Mouse (Mus musculus): Measurements from ENCODE around the gene Tmem268. TPM values are rescaled to one million over a fixed set of nuclear protein-coding genes. Genes with fewer than 3 reads are reported as not detected.

The Tmem268 gene
- 10 to 100 TPM; 16.6 to 17.6 TPM for polyA plus RNA-seq (2017; shearing (Covaris generic))

DNA sequence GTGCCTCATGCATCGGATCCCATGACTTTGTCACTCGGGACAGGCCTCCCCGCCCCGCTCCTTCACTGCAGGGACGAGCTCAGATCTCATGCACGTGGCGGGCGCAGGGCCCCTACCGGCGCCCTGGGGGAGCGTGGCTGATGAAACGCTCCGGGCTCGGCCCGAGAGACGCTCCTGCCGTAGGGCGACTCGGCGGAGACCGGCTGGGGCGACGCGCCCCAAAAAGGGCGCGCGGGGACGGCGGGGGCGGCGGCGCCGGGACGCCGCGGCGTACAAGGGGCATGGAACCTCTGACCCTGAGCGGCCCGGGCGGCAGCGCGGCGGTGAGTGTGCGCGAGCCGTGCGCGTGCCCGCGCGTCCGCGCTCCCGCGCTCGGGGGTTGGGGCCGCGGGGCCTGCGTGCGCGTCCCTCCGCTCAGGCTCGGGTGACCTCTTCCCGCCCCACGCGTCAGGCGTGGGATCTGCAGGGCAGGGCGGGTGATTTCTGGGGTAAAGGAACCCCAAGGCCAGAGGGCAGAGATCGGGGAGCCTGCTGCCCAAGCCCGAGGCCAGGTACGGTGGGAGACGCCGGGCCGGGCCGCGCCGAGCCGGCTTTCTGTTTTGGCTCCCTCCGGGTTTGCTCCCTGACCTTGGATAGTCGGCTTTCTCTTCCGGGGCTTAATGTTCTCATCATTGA is at the start of gene Tmem268:
Gene Tmem268, plus strand, starts transcription at position 375 of the 675 bp plus-strand sequence.
- ATAC-seq, result peak; percentile 60

DNA sequence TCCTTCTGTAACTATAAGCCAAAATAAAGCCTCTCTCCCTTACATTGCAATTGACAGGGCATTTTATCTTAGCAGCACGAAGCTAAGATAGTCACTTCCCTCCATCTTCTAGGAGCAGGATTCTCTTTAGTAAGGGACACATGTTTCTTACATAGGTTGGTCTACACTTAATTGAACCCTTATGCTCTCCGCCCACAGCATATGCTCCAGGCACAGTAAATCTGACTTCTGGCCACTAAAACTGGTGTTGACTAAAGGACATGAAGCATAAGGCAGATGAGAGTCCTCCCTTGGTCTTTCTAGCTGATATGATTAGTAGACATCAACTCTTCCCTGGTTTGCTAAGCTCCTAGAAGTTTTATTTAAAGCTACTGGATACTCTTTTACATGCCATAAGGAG is 45.7 kb upstream of the Tmem268 start:
- ATAC-seq, result no peak

DNA sequence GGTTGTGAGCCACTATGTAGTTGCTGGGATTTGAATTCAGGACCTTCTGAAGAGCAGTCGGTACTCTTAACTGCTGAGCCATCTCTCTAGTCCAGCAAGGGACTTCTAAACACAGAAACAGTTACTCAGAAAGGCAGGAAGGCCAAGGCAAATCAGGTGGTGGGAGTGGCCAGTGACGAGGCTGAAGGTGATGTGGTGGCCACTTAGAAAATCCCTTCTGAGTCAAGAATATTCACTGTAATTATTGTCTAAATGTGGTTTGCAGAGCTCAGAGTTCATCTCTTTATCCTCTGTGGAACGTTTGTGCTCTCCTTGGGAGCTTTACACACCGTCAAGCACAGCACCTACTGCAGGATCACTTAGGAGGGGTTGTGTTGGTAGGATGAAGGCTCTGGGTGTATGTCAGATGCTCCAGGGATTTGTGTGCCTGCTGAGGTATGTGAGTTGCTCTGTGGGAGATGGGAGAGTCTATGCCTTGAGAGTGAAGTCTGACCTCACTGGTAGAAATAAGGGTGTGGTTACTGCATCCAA is 44.1 kb upstream of the Tmem268 start:
- ATAC-seq, result no peak

DNA sequence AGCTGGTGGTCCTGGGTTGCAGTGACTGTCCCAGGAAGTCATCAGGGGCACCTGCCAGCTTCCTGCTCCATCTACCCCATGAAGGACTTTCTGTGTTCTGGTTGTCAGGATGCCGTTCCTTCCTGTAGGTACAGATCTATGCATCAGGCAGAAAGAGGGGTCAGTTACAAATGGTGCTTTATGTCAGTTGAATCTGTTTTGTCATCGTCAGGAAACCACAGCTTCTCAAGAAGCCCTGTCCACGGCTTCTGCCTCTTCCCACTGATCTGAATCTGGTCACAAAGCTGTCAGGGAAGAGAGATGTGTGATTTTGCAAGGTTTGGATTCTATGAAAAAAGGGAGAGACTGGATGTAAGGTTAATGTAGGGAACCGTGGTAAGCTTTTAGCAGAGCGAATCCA is 43.6 kb upstream of the Tmem268 start:
- no peak for ATAC-seq

DNA sequence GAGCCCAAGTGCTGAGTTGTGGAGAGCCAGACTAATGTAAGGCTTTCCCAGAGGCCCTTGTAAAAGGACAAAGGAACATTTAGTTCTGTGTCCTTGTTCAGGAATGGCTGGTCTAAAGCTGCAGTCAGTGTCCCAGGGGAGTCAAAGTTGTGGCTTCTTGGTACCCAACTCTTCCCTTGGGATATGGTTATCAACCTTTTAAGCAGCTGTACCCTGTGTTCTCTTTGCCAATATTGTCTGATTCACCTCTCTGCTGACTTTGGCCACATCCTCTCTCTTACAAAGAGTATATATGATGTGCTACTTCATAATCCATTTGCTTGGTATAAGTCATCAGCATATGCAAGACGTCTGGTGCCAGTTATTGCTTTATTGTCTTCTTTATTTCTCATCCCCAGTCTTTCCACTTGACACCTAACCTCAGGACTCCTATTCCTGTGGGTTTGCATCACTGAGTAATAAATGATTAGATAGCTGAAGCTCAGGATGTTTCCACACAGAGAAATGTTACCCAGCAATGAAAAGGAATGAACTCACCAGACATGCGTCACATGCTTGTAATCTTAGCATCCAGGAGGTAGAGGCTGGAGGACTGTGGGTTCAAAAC is 36.7 kb upstream of the Tmem268 start:
- no peak for ATAC-seq

DNA sequence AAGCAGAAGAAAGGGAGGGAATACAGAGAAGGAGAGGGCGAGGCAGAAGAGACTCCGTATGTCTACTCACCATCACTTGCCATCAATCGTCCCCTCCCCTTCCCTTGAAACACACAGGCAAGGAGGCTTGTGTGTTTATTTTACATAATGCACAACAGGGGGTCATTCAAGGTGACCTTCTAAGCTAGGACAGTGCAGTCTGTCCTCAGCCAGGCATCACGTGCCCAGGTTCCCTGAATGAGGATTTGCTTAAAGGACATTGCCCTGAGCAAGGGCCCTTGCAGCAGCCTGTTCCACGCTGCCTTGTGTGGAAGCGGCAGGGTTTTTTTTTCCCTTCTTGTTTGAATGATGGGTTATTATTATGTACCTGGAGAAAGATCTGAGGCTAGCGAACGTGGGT is 33.1 kb upstream of the Tmem268 start:
- no peak for ATAC-seq

DNA sequence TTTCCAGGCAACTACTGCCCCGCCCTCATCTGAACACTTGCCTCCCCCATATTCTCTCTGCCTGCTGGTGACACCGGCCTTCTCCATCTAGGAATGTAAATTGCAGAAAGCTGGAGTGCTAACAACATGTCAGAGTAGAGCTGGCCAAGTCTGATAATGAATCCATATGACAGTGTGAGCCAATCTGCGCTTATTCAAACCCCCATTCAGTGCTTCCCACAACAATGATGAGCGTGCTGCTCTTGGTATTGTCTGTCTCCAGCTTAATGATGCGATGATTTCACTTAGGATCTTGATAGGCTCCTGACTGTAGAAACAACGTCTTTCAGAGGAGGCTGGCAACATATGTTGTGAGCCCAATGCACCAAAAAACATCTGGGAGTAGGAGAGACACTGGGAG is 29.6 kb upstream of the Tmem268 start:
- no peak for ATAC-seq

DNA sequence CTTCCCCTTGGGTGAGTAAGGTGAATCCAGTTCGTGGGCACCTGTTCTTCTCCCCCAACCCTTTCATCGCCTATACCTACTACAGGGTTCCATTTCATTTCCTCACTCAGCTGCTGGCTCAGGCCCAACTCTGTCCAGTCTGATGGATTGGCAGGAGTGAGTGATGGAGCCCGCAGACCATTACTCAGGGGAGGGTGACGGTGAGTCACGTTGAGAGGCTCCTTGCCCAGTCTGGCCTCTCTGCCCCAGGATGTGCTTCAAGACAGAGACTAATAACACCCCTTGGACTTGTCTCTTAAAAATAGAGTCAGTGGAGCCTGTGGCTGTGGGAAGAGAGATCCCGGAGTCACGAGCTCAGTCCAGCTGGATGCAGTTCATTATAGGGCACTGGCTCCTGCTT is 28.2 kb upstream of the Tmem268 start:
- no peak for ATAC-seq

DNA sequence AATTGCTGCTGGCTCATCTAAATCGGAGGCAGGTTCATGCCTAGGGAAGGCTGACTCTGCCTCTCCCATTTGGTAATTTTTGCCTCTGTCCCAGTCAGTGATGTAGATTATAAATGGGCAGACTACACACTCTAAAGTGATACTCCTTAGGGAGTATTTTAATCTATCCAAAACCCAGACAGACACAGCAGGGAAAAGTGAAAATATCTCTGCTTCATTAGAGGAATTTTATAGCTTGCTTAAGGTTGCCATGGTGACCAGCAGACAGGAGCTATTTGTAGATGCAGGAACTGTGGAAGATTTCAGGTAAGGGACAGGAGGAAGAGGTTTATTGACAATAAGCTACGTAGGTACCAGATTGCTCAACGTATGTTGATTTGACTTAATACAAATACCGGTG is 21.0 kb upstream of the Tmem268 start:
- no peak for ATAC-seq

DNA sequence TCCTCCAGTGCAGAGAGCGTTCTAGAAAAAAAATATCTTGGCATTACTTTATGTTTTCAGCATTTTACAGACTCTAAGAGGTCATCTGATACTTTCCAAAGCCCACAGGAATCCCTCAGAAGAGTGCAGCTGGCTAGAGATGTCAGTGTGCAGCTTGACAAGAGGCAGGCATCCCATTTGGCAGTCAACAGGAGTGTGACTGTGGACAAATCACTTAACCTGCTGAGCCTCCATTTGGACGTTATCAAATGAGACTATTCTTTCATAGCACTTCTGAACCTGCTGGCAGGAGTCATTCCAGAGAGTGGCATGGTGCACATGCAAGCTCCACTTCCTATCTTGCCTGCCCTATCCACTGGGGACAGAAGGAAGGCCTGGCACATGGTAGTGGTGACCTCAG is 16.4 kb upstream of the Tmem268 start:
- no peak for ATAC-seq

DNA sequence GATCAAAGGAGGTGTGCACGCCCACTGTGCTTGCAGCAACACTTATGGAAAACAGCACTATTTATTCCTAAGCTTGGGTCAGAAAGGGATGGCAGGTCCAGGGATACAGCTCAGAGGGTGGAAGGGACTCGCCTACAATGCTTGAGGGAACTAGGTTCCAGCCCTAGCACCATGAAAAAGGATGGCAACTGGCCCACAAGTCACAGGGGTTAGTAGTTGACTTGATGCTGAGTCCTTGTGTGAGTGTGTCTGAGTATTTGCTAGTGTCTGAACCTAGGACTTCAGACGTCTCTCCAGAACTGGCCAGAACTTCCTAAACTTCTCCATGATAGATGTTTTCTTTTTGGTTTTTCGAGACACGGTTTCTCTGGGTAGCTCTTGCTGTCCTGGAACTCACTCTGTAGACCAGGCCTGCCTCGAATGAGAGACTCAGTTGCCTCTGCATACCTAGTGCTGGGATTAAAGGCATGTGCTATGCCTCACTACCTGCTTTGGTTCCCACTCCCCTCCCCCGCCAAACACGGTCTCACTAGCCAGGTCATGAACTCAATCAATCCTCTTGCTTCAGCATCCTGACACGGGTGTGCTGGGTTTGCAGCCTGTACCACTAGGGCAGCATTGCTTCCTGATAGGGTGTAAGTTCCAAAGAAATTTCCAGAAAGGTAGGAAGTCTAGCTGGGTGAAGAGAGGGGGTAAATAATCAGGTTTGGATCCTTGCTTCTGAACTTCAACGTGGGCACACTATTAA is 14.7 kb upstream of the Tmem268 start:
- peak; percentile 9 for ATAC-seq

DNA sequence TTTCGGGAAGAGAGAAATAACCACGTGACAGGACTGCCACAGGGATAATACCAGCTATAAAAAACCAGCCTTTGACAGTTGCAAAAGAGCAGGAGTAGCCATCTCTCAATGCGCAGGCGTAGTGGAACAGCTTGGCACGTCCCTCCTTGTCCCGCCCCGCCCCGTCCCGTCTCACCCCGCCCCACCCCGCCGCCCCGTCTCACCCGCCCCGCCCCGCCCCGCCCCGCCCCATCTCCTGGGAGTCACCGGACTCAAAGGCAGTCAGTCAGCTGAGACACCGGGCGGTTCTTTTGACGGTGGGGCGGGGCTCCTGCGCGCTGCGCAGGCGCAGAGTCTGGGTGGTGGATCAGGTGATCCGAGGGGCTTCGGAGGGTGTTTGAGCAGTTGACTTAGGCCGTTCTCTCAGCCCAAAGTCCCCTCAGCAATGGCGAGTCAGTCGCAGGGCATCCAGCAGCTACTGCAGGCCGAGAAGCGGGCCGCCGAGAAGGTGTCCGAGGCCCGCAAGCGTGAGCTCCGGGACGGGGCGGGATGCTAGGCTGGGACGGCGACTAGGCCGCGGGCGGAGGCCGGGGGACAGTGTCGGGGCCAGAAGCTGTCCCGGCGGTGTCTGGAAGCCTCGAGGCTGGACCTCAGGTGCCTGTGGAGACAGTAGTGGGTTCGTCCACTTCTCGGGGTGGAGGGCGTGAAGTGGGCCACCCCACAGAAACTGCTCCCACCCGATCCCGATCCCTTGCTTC is 13.9 kb upstream of the Tmem268 start, which contains the start of gene Atp6v1g1:
Gene Atp6v1g1, plus strand, starts transcription at position 279 of the 737 bp plus-strand sequence.
- ATAC-seq, result peak; percentile 89

DNA sequence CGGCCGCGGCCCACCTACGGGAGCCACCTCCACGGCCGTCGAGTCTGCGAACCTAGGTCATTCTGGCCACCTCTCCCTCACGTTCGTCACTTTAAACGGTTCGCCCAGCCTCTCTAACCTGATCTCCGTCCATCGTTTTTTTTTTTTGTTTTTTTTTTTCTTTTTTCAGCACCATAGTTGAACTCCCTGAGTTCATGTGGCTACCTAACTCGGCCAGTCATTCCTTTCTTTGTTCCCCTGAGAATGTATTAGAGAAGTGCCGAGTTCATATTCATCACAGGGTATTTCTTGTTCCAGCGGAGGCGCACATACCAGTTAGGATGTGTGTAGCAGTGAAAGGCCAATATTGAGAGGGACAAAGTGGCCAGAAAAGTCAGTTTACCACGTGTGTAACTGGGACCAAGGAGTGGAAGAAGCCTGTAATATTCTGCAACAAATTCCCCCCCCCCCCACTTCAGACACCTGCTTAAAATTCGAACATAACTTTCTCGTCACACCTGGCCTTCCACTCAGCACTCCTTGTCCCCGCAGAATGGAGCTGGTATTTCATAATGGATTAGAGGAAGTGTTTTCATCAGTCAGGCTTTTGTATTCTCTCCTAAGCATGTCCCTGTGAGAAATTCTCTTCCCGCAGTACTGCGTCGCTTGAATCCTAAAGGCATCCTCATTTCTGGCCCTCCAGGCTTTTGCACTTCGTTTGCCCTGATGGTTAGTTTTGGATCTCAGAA is 13.2 kb upstream of the Tmem268 start:
- ATAC-seq, result no peak

DNA sequence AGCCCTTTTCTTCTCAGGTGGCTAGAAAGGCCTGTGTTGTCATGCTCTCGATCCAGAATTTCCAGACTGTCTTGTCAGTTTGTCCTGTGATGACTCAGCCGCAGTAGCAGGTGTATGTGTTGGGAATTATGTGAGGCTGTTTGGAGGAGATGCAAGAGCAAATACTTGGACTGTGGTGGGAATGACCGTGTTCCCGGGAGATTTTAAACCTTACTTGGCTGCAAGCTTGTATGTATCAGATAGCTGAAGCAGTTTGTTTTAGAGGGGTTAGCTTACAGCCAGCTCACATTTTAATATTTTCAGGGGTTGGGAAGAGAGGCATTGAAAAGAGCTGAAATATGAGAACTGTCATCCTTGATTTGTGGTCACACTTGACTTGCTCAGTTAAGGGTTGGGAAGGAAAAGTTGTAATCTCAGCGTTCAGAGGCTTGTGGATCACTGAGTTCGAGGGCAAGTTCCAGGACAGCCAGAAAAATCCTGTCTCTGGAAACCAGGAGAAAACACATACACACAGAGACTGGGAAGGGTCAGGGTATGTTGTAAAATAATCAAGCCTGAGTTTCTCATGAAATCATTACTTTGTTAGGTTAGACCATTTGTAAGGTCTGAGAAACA is 12.0 kb upstream of the Tmem268 start:
- ATAC-seq, result no peak

DNA sequence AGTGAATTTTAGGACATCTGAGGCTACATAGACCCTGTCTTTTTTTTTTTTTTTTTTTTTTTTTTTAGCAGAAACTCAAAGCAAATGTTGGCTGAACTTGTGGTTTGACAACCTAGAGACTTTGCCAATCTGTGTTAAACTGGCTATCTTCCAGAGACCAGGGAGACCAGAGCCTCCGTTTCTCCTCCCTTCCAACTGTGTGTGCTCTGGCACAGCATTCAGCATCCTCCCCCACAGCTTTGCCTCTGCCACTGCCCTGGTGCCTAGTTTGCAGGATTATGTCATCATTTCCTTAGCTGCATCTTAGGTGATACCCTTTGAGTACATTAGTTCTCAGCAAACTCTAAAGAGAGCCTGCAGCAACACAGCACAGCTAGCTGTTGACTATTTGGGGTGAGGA is 10.8 kb upstream of the Tmem268 start:
- no peak for ATAC-seq

DNA sequence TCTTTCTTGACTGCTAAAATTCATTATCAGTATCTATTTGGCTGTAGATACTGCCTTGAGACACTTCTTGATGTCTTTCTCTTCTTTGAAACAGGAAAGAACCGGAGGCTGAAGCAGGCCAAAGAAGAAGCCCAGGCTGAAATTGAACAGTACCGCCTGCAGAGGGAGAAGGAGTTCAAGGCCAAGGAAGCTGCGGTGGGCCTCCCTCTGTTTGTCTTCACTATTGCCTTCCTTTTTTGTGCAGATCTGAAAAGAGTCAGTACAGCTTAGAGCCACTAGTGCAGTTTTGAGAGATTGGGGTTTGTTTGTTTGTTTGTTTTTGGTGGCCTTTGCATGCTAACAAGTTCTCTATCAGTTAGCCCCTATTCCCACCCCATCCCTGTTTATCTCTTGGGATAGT is 10.1 kb upstream of the Tmem268 start:
- ATAC-seq, result no peak

DNA sequence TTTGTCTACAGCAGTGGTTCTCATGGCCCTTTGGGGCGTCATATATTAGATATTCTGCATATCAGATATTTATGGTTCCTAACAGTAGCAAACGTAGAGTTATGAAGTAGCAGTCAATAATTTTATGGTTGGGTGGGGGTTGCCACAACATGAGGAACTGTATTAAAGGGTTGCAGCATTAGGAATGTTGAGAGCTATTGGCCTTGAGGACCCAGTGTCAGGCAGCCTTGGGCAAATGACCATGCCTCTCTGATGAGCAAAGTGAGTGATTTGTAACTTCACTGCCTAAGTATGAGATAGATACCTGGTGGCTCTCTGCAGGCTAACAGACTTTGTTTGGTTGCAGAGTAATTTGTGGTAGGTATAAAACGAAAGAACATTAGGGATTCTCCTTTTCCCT is 7.7 kb upstream of the Tmem268 start:
- ATAC-seq, result no peak

DNA sequence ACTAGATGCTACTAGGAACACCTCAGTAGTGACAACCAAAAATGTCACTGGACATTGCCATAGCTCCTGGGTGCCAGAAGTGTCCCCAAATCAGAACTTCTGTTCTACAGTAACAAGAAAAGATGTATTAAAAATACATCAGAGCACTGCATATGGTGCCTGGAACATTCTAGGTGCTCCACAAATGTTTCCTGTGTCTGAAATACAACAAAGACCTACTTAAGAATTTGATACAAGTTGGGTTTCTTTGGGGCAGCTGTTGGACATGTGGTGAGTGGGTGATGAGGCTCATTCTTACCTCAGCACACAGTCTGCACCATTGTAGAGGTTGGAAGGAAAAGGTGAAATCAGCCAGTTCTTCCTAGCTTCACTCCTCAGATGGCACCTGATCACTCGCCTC is 5.7 kb upstream of the Tmem268 start:
- ATAC-seq, result no peak

DNA sequence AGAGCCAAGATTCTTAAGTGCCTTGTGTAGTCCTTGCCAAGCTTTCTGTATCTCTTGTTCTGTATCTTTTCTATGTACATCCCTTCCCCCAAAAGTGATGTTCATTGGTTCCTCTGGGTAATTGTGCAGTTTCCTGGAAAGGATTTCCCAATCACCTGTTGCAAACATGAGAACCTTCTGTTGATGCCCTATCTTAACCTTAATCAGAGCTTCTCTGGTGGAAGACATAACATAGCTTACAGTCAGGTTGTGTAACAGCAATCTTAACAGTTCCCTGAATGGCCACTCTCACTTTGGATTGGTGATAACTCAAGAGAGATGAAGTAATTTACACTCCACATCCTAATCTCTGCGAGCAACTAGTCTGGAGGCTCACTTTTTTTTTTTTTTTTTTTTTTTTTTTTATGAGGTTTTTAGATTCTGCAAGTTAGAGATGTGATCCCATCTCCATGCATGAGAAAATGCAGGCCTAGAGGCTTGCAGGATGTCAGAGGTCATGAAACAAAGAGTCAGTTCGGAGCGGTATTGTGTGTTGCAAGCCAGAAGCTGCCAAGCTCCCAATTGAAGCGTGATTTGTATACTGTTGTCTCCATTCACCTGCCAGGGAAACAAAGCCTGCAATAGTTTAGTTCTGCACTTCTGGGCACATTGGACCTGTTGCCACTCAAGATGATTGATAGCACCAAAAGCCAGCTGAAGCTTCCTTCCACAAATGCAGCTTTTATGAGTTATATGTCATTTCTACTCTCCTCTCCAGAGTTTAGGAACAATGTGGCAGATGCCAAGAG is 4.6 kb upstream of the Tmem268 start:
- no peak for ATAC-seq

DNA sequence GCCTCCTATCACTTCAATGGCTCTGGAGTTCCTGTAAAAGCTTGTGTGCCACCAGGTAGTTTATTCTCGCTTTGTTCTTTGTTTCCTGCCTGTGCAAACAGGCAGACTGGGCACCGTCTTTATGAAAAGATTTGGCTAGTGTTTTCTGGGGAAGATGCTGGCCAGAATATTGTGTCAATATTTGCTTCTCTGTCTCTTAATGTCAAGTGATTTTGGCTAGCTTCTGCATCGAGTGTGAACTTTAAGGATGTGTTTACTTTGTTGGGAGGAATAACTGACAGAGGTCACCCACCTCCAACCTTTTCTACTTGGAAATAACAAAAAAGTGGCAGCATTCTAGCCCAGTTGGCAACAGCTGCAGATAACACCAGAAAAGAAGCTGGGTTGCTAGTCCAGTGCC is 4.0 kb upstream of the Tmem268 start:
- no peak for ATAC-seq

DNA sequence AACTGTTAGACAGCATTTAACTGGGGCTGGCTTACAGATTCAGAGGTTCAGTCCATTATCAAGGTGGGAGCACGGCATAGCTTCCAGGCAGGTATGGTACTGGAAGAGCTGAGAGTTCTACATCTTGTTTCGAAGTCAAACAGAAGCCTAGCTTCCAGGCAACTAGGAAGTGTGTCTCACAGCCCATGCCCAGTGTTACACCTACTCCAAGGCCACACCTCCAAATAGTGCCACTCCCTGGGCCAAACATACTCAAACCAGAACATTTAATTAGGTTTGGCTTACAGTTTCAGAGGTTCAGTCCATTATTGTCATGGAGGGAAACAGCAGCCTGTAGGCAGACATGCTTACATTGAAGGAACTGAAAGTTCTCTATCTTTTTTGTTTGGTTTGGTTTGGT is 3.5 kb upstream of the Tmem268 start:
- ATAC-seq, result no peak

Data from activated CD4-positive, CD25-positive, alpha-beta regulatory T cell, adult 4 months (primary cell).